16 mouse cellular contexts compared by ENCODE assay signal in genomic region chr9:69314451-69315210, GRCm38 (mm10).
"Had no signal": no experiment of that assay in that cellular context is flagged by ENCODE, and none has a peak within 500 bp of the region (broad histone marks: within the 10 kb centered on the region; RNA-seq: fewer than 3 reads in every experiment).

No protein-coding gene starts in this region.

- H3K27me3 ChIP-seq: lung, embryonic 15.5 days; midbrain, embryonic 15.5 days; neural tube, embryonic 12.5 days had no signal

- H3K4me3 ChIP-seq: limb, embryonic 12.5 days; lung, embryonic 15.5 days; megakaryocyte, embryonic 14.5 days; midbrain, embryonic 15.5 days; neural tube, embryonic 12.5 days; stomach, embryonic 15.5 days had no signal

- H3K9ac ChIP-seq: limb, embryonic 12.5 days; lung, embryonic 15.5 days; midbrain, embryonic 15.5 days; neural tube, embryonic 12.5 days; stomach, embryonic 15.5 days had no signal

- DNase-seq: kidney, postnatal 36 days; layer of hippocampus, adult 9-11 months; liver; lung, postnatal 14 days; right cerebral cortex, postnatal 4 days; spleen, adult 18-20 months; thymus, postnatal 36 days had no signal

- H3K4me1 ChIP-seq: neural tube, embryonic 12.5 days had no signal

- H3K27ac ChIP-seq: kidney, postnatal 0 days; limb, embryonic 12.5 days; lung, embryonic 15.5 days; macrophage; midbrain, embryonic 15.5 days; neural tube, embryonic 12.5 days; stomach, embryonic 15.5 days had no signal

- H3K36me3 ChIP-seq: limb, embryonic 12.5 days; lung, embryonic 15.5 days; midbrain, embryonic 15.5 days; neural tube, embryonic 12.5 days; stomach, embryonic 15.5 days had no signal

- ATAC-seq: midbrain, embryonic 15.5 days had no signal

- H3K9me3 ChIP-seq: limb, embryonic 12.5 days; lung, embryonic 15.5 days; megakaryocyte, embryonic 14.5 days; midbrain, embryonic 15.5 days; neural tube, embryonic 12.5 days; stomach, embryonic 15.5 days had no signal

- H3K4me2 ChIP-seq: limb, embryonic 12.5 days; lung, embryonic 15.5 days; midbrain, embryonic 11.5 days; midbrain, embryonic 15.5 days; neural tube, embryonic 12.5 days; stomach, embryonic 15.5 days had no signal
